In the genomic region with DNA sequence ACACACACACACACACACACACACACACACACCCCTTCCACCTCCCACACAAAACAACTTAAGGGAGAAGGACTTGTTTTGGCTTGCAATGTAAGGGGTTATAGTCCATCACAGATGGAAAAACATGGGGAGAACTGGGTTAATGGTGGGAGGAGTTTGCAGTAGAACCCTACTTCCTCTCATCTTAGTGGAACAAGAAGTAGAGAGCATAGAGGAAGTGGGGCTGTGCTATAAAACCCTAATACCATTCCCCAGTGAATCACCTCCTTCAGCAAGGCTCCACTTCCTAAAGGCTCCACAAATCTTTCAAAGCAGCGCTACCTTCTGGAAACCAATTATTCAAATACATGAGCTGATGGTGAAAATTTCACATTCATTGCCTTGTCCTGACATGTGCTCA, we compare ENCODE assay signal across 27 mouse cellular contexts. TPM values are rescaled to one million over a fixed set of nuclear protein-coding genes. Genes with fewer than 3 reads are reported as not detected.
DNase-seq lines count a peak whose midpoint lies in the region.
"Had no signal": no experiment of that assay in that cellular context is flagged by ENCODE, and none has a peak within 500 bp of the region (broad histone marks: within the 10 kb centered on the region; RNA-seq: fewer than 3 reads in every experiment).

No protein-coding gene starts in this region.

- H3K27ac ChIP-seq in macrophage = peak overlapping the region; percentile 92
- H3K27ac ChIP-seq: embryonic facial prominence, embryonic 13.5 days; heart, adult 2 months; hindbrain, embryonic 15.5 days had no signal

- WGBS in macrophage (ENCODE audit: missing documents) = 44% methylated on average over 1 of the region's 1 CpGs

- DNase-seq in heart, adult 11 months = peak; percentile 68
- no peak for DNase-seq in heart, postnatal 4 days
- DNase-seq in 416B (ENCODE audit: low read depth) (peak; percentile 29), MEL-GATA-1-ER (ENCODE audit: extremely low read depth, low read depth) (peak; percentile 20)
- no peak for DNase-seq in adrenal gland, postnatal 10 days
- DNase-seq in embryo, embryonic 10.5 days (ENCODE audit: low spot score) = no peak
- DNase-seq in ovary, postnatal 10 days (ENCODE audit: low spot score) = no peak
- DNase-seq: adrenal gland, adult 2 months; adrenal gland, postnatal 36 days; cerebellum, adult 11 months; cerebellum, adult 8-10 months; cerebellum, postnatal 14 days; gastrocnemius, postnatal 36 days; heart, adult 2 months; kidney, adult 18-20 months had no signal

- no peaks in the 10 kb centered on the region for H3K79me2 ChIP-seq in macrophage (ENCODE audit: inconsistent target)

- no peaks in the 10 kb centered on the region for H3K36me3 ChIP-seq in macrophage (ENCODE audit: inconsistent target)
- H3K36me3 ChIP-seq: embryonic facial prominence, embryonic 13.5 days; hindbrain, embryonic 15.5 days had no signal

- no peak overlapping the region for H3K4me3 ChIP-seq in macrophage (ENCODE audit: inconsistent target)
- H3K4me3 ChIP-seq: embryonic facial prominence, embryonic 13.5 days; heart, adult 2 months; hindbrain, embryonic 15.5 days had no signal

RNA-seq across cellular contexts. Expression of a gene that starts 11.7 kb away (rescaled TPM):
- 10 to 100 TPM; 26.9 to 31.4 TPM for total RNA-seq in heart, postnatal 4 days (2021)
- not detected for total RNA-seq in macrophage (2018; cell fraction: chromatin; rRNA removed)
- total RNA-seq in macrophage (2018; cell fraction: cytosol; rRNA removed) = under 1 TPM in 2 of 26 experiments, not detected in 24; 0.13 to 0.15 TPM
- total RNA-seq in macrophage (2018; cell fraction: nucleus; rRNA removed) = not detected
- 0.29 TPM in 1 of 3 replicates, not detected in the others for polyA plus RNA-seq in macrophage (2018)
- 10 to 100 TPM; 23.0 to 37.4 TPM for total RNA-seq in adrenal gland, postnatal 10 days (2021)

RNA-seq across cellular contexts. Expression of a gene that starts 15.4 kb away (rescaled TPM):
- total RNA-seq in heart, postnatal 4 days (2021) = not detected
- total RNA-seq in macrophage (2018; cell fraction: chromatin; rRNA removed) = not detected
- total RNA-seq in macrophage (2018; cell fraction: cytosol; rRNA removed) = not detected
- not detected for total RNA-seq in macrophage (2018; cell fraction: nucleus; rRNA removed)
- polyA plus RNA-seq in macrophage (2018) = not detected in 3 replicates
- 10 to 100 TPM; 22.6 to 27.0 TPM for total RNA-seq in adrenal gland, postnatal 10 days (2021)
- total RNA-seq: adrenal gland, adult 2 months; adrenal gland, postnatal 36 days; ES-E14; gastrocnemius, adult 8-10 months; gastrocnemius, postnatal 36 days; heart, adult 2 months; heart, postnatal 25 days had no signal
- polyA plus RNA-seq: adrenal gland, adult 2 months; brain, embryonic 14.5 days; embryonic facial prominence, embryonic 13.5 days; forebrain, embryonic 14.5 days; heart, adult 2 months; heart, embryonic 11.5 days; heart, embryonic 16.5 days; hindbrain, embryonic 11.5 days; hindbrain, embryonic 15.5 days; intestine, embryonic 14.5 days had no signal

RNA-seq across cellular contexts. Expression of a gene that starts 46.6 kb away (rescaled TPM):
- 1 to 10 TPM; 1.8 to 2.2 TPM for total RNA-seq in heart, postnatal 4 days (2021)
- total RNA-seq in macrophage (2018; cell fraction: chromatin; rRNA removed) = 1,000 to 10,000 TPM in 2 of 26 experiments, 100 to 1,000 TPM in 24; 472 to 1,466 (median 641) TPM
- 10 to 100 TPM in 9 of 26 experiments, 1 to 10 TPM in 17; 3.8 to 25.8 (median 7.4) TPM for total RNA-seq in macrophage (2018; cell fraction: cytosol; rRNA removed)
- total RNA-seq in macrophage (2018; cell fraction: nucleus; rRNA removed) = 100 to 1,000 TPM; 123 to 577 (median 231) TPM
- 11.3 to 21.5 TPM (median 12.8 TPM) in 3 replicates for polyA plus RNA-seq in macrophage (2018)
- total RNA-seq in adrenal gland, postnatal 10 days (2021) = 1 to 10 TPM; 5.6 to 9.4 TPM

Comparison
In these comparisons a context has a peak if more than half of its experiments do, and no peak if none do; other contexts are left out.
1. DNase-seq: peak in heart, adult 11 months (single experiment), 416B (single experiment) and MEL-GATA-1-ER (single experiment); none in heart, postnatal 4 days (single experiment), adrenal gland, postnatal 10 days (single experiment), embryo, embryonic 10.5 days (single experiment) and ovary, postnatal 10 days (single experiment).
2. RNA of a gene that starts 15.4 kb away (total RNA-seq): 22.6 to 27.0 TPM in adrenal gland, postnatal 10 days; not detected in heart, postnatal 4 days; every median in the first group is over 10 times any median in the second.